Mouse (Mus musculus) embryonic facial prominence, embryonic 15.5 days (tissue): ENCODE results near the gene Gm1113. TPM values are rescaled to one million over a fixed set of nuclear protein-coding genes. Genes with fewer than 3 reads are reported as not detected.
A peak's percentile ranks its signal among the peaks of the same experiment; 100 is the strongest.

Experiments
- ATAC-seq: fragments of 200-750 bp; cut with Nextera tagmentation; 2 replicates; pipeline ENCODE4 v1.8.0; 2017; ENCODE audit warnings: low read depth, moderate TSS enrichment; ENCODE audit not compliant: insufficient number of reproducible peaks, low FRiP score, low TSS enrichment
- H3K27ac ChIP-seq: fragments of 300-500 bp; sonication (generic); replicated peaks from 2 replicates; pipeline ENCODE4 v1.5.1; 2015; ENCODE audit warnings: mild to moderate bottlenecking, inconsistent platforms
- H3K27me3 ChIP-seq: fragments of 300-500 bp; sonication (generic); 2 replicates; pipeline ENCODE4 v1.6.1; 2015; ENCODE audit warnings: inconsistent platforms
- H3K36me3 ChIP-seq: fragments of 300-500 bp; sonication (generic); 2 replicates; pipeline ENCODE4 v1.6.1; 2015; ENCODE audit warnings: mild to moderate bottlenecking, inconsistent platforms
- H3K4me1 ChIP-seq: fragments of 300-500 bp; sonication (generic); 2 replicates; pipeline ENCODE4 v1.6.1; 2015; ENCODE audit warnings: inconsistent platforms
- H3K4me2 ChIP-seq: fragments of 300-500 bp; sonication (generic); replicated peaks from 2 replicates; pipeline ENCODE4 v1.6.1; 2015; ENCODE audit warnings: mild to moderate bottlenecking, inconsistent platforms
- H3K4me3 ChIP-seq: fragments of 300-500 bp; sonication (generic); replicated peaks from 2 replicates; pipeline ENCODE4 v1.5.1; 2015; ENCODE audit warnings: mild to moderate bottlenecking, inconsistent platforms
- H3K9ac ChIP-seq: fragments of 300-500 bp; sonication (generic); 2 replicates; pipeline ENCODE4 v1.6.1; 2015; ENCODE audit warnings: inconsistent platforms
- H3K9me3 ChIP-seq: fragments of 300-500 bp; sonication (generic); replicated peaks from 2 replicates; pipeline ENCODE4 v1.6.1; 2016; ENCODE audit warnings: inconsistent platforms
- WGBS: fragments of 180-500 bp; shearing (Covaris S2); methylation state at CpG from one replicate; pipeline ENCODE4 v1.1.7; 2015; 5-methylcytosine and 5-hydroxymethylcytosine counted together
- polyA plus RNA-seq: library from polyadenylated mRNA; unstranded; fragments of >200 nt; fragmentation: Nextera tagmentation; extraction: Ambion mirVana; gene quantifications from 2 replicates; pipeline ENCODE4 v1.2.1, GENCODE M21; 2015

Gene Gm1113
- polyA plus RNA-seq, 1 experiment from 2014 or later: not detected

DNA sequence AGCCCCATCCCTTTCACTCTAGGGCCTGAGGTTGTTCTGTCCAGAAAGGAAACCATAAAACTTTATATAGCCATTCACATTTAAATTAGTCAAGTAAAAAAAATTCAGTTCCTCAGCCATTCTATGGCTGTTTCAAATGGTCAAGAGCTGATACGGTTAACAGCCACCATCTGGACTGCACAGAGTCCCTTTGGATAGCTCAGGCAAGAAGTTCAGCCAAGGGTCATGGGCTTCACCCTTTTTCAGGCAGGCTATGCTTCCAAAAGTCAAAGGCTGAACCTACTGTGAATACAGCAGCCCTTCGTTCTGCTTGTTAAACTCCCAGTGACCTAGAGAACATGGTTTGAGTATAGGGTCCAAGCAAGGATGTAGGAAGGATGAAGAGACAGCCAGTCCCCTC, 26.6 kb upstream of the Gm1113 start:
- Histone ChIP-seq H3K9ac (no peak overlapping the region), H3K9me3 (no peaks in the 10 kb centered on the region), H3K27me3 (no peaks in the 10 kb centered on the region), H3K27ac (no peak overlapping the region), H3K4me1 (no peaks in the 10 kb centered on the region), H3K36me3 (no peaks in the 10 kb centered on the region), H3K4me3 (no peak overlapping the region), H3K4me2 (no peak overlapping the region)
- no peak for ATAC-seq
- WGBS: 56% methylated on average over 2 of the region's 2 CpGs

DNA sequence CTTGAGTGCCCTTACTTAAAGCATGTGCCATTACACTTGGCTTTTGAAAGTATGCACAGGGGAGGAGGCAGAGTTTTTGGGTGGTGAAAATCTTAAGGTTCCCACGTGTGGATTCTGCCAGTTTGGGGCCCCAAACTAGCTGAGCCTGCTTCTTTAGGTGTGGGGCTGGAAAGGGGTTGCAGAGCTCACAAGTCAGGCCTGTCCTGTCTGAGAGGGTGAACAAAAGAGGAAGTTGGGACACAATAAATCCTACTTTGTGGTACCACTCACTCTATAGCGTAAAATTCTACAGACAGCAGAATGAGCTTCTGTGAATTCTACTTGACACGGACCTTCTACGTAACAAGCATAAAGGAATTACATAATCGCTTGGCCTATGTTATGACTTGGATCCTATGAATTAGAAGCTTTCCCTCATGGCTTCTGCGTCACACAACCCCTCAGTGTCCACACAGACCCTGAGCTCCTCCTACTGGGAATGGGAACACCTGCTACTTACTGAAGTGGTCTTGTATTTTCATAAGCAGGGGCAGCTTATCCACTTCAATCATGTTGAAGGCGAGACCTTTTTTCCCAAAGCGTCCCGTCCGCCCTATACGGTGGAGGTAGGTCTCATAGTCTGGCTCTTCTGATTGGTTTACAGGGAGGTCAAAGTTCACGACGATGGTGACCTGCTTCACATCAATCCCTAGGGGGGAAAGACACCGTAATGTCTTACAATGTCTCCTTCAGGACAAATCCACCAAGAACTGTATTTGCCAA, 25.2 kb upstream of the Gm1113 start:
- Histone ChIP-seq H3K4me2 (no peak overlapping the region), H3K36me3 (no peaks in the 10 kb centered on the region), H3K4me1 (no peaks in the 10 kb centered on the region), H3K27me3 (no peaks in the 10 kb centered on the region), H3K4me3 (no peak overlapping the region), H3K9ac (no peak overlapping the region), H3K9me3 (no peaks in the 10 kb centered on the region), H3K27ac (no peak overlapping the region)
- no peak for ATAC-seq
- WGBS: 74% methylated on average over 14 of the region's 14 CpGs

DNA sequence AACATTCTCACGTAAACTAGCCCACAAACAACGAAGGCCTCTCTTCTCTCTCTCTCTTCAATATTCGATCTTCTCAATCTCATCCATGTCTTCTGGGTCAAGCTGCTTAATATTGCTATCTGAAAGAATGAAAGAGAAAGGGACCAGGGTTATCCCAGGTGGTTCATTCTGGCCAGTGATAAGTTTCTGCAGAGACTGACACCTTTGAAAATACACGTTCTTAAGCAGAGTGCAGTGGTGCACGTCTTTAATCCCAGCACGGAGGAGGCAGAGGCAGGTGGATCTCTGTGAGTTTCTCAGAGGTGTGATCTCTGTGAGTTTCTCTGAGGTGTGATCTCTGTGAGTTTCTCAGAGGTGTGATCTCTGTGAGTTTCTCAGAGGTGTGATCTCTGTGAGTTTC, 23.9 kb upstream of the Gm1113 start:
- no peaks in the 10 kb centered on the region for H3K9me3 ChIP-seq
- H3K4me3 ChIP-seq: no peak overlapping the region
- H3K36me3 ChIP-seq: no peaks in the 10 kb centered on the region
- no peak overlapping the region for H3K9ac ChIP-seq
- H3K27me3 ChIP-seq: no peaks in the 10 kb centered on the region
- WGBS: 67% methylated on average over 6 of the region's 6 CpGs
- no peak overlapping the region for H3K4me2 ChIP-seq
- H3K27ac ChIP-seq: no peak overlapping the region
- no peaks in the 10 kb centered on the region for H3K4me1 ChIP-seq
- no peak for ATAC-seq

DNA sequence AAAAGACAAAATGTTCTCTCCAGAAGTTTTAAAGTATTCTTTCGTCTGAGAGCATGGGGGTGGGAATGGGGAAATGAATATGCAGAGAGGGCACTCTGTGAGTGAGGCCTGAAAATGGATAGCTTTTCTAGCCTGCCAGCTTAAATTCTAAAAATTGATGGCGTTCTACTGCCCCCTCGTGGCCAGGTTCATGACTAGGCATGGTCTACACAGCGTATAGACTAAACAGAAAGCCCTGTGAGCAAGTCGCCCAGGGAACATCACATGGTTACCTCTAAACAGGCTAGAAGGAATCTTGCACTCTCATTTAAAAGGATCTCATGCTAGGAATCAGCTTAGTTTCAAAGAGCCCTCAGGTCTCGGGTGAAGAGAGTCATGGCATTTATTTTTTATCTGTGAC, 23.4 kb upstream of the Gm1113 start:
- Histone ChIP-seq H3K27ac (no peak overlapping the region), H3K4me1 (no peaks in the 10 kb centered on the region), H3K9ac (no peak overlapping the region), H3K4me2 (no peak overlapping the region), H3K9me3 (no peaks in the 10 kb centered on the region), H3K27me3 (no peaks in the 10 kb centered on the region), H3K4me3 (no peak overlapping the region), H3K36me3 (no peaks in the 10 kb centered on the region)
- WGBS: 4% methylated on average over 6 of the region's 6 CpGs
- ATAC-seq: peak; percentile 76; the same call in 1 of the 2 replicates

DNA sequence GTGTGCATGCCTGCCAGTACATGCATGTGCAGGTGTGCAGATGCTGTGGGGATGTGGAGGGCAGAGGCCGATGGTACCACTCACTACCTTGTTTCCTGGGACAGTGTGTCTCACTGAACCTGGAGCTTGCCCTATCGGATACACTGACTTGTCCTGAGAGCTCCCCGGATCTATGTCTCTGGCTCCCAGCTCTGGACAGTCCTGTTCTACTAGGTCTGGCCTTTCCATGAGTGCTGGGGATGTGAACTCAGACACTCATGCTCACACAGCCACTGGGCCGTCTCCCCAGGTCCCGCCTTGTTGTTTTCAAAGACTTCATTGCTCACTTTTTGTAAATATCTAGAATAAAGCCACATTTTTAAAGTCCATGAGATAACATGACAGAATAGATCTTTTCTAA, 23.0 kb upstream of the Gm1113 start:
- 72% methylated on average over 5 of the region's 5 CpGs for WGBS
- no peak for ATAC-seq
- no peak overlapping the region for H3K4me3 ChIP-seq
- H3K9me3 ChIP-seq: no peaks in the 10 kb centered on the region
- H3K36me3 ChIP-seq: no peaks in the 10 kb centered on the region
- no peak overlapping the region for H3K4me2 ChIP-seq
- no peak overlapping the region for H3K9ac ChIP-seq
- H3K4me1 ChIP-seq: no peaks in the 10 kb centered on the region
- no peaks in the 10 kb centered on the region for H3K27me3 ChIP-seq
- H3K27ac ChIP-seq: no peak overlapping the region

DNA sequence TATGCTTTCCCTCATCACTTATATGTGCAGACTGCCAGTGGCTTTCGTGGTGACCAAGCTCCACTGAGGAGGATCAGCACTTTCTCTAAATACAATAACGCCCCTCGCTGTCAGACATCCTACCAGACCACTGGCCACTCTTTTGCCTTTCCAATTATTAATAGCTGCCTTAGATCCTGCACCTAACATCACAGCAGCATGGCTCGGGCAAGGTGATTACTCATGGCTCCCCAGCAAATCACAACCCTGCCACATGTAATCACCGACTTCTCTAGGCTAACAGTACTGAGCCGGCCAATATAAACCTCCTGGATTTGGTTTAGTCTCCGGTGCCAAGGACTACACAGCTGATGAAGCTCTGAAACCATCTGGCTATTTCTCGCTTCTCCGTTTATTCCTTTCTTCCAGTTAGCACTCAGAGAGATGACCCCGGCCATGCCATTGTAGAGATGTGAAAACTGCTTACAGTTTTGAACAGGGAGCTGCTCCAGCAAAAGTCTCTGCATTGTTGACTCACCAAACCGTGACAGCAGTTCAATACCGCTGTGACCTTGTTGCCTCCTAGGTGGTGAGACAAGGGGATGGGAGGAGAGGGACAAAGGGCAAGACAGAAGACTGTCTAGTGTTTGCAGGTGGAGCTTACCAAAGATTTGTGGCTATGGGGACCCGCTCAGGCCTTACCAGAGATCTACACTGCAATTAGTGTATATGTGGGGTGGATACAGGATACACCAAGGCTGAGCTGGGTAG, 21.1 kb upstream of the Gm1113 start:
- Histone ChIP-seq H3K36me3 (no peaks in the 10 kb centered on the region), H3K27me3 (no peaks in the 10 kb centered on the region), H3K27ac (no peak overlapping the region), H3K9ac (no peak overlapping the region), H3K9me3 (no peaks in the 10 kb centered on the region), H3K4me3 (no peak overlapping the region), H3K4me2 (no peak overlapping the region), H3K4me1 (no peaks in the 10 kb centered on the region; the same call in 1 of the 2 replicates)
- ATAC-seq: no peak
- WGBS: 76% methylated on average over 13 of the region's 13 CpGs

DNA sequence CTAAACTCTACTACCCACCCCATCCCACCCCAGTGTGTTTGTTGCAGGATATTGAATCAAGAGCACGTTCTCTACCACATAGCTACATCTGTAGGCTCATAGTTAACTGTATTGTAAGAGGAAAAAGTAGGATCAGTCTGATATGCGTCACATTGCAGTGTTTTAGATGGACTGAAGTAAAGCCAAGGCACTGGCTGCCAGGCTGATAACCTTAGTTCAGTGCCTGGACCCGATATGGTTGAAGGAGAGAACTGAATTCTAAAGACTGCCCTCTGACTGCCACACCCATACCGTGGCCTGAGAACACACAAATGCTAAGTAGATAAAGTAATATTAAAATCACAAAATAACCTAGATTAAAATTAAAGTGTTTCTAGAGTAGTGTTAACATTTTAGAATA, 17.8 kb upstream of the Gm1113 start:
- no peak for ATAC-seq
- H3K4me3 ChIP-seq: no peak overlapping the region
- peaks cover 4% of the 10 kb centered on the region; the same call in 1 of the 2 replicates for H3K4me1 ChIP-seq
- no peak overlapping the region for H3K27ac ChIP-seq
- no peaks in the 10 kb centered on the region for H3K27me3 ChIP-seq
- H3K9me3 ChIP-seq: no peaks in the 10 kb centered on the region
- H3K9ac ChIP-seq: no peak overlapping the region
- 70% methylated on average over 4 of the region's 4 CpGs for WGBS
- H3K4me2 ChIP-seq: no peak overlapping the region
- no peaks in the 10 kb centered on the region for H3K36me3 ChIP-seq

DNA sequence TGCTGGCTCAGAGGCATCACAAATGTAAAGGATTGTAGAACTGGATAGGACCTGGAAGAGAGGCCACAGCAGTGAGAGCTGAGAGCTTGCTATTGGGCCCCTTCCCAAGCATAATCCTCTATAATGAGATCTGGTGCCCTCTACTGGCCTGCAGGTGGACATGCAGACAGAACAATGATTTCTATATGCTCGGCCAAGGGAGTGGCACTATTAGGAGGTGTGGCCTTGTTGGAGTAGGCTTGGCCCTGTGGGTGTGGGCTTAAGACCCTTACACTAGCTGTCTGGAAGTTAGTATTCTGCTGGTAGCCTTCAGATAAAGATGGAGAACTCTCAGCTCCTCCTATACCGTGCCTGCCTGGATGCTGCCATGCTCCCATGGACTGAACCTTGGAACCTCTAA, 17.0 kb upstream of the Gm1113 start:
- Histone ChIP-seq H3K36me3 (no peaks in the 10 kb centered on the region), H3K4me1 (peaks cover 9% of the 10 kb centered on the region), H3K4me3 (no peak overlapping the region), H3K27ac (no peak overlapping the region), H3K9me3 (no peaks in the 10 kb centered on the region), H3K4me2 (no peak overlapping the region), H3K27me3 (no peaks in the 10 kb centered on the region), H3K9ac (no peak overlapping the region)
- peak; percentile 75; the same call in 1 of the 2 replicates for ATAC-seq
- 10% methylated on average over 2 of the region's 2 CpGs for WGBS

DNA sequence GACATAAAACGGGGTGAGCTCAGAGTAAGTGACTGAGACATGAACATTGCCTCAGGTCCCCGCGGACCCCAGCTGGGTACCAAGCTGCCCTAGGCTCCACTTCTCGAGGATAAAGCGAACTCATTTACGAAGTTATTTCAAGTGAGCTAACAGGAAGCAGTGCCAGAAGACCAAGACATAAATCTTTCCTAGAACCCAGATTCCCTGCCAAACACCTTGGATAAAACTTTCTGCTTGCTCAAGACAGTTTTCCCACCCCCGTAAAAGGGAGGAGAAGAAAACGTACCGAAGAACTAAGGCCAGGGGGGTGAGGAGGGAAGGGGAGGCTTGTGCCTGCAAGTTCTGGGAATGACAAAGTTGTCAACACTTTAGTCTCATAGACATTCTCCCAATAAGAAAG, 15.2 kb upstream of the Gm1113 start:
- 52% methylated on average over 9 of the region's 9 CpGs for WGBS
- H3K36me3 ChIP-seq: no peaks in the 10 kb centered on the region
- no peak for ATAC-seq
- no peak overlapping the region for H3K4me2 ChIP-seq
- no peak overlapping the region for H3K4me3 ChIP-seq
- H3K27me3 ChIP-seq: no peaks in the 10 kb centered on the region
- no peak overlapping the region for H3K9ac ChIP-seq
- peaks cover 16% of the 10 kb centered on the region for H3K4me1 ChIP-seq
- no peak overlapping the region for H3K27ac ChIP-seq
- H3K9me3 ChIP-seq: no peaks in the 10 kb centered on the region

DNA sequence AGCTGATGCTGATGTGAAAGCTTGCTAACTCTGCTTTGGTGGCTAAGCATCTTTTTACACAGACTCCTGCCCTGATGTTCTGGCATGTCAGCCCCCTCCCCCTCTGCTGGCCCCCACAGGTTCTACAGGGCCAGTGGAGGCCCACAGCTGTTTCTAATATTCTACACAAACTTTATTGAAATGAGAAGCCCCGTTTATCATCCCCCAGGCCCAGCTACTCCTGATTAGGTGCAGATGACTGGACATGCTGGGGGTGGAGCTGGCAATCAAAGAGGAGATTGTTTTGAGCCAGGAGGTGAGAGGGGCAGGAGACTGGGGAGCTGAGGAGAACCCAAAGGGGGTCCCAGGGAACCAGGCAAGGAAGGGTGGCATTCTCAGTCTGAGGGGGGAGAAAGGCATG, 11.7 kb upstream of the Gm1113 start:
- Histone ChIP-seq H3K9me3 (no peaks in the 10 kb centered on the region), H3K4me2 (no peak overlapping the region), H3K4me1 (peaks cover 16% of the 10 kb centered on the region), H3K4me3 (no peak overlapping the region), H3K27ac (peak overlapping the region; percentile 29), H3K27me3 (no peaks in the 10 kb centered on the region), H3K36me3 (no peaks in the 10 kb centered on the region), H3K9ac (no peak overlapping the region)
- WGBS: 4% methylated on average over 1 of the region's 1 CpGs
- ATAC-seq: no peak

DNA sequence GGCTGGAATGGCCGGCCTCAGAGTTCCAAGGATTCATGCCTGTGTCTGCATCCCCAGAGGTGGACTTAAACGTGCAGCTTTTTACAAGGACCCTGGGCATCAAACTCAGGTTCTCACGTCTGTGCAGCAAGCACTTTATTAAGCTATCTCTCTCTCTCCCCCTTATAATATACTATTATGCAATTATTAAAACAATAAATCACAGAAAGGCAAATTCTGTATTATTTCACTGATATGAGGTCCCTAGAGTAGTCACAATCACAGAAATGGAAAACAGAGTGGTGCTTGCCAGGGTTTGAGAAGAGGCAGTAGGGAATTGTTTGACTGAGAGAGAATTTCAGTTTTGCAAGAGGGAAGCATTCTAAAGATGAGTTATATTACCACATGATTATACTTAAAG, 11.1 kb upstream of the Gm1113 start:
- Histone ChIP-seq H3K9me3 (no peaks in the 10 kb centered on the region), H3K27ac (peak overlapping the region; percentile 58; the same call in 1 of the 2 replicates), H3K9ac (no peak overlapping the region), H3K4me1 (peaks cover 22% of the 10 kb centered on the region), H3K4me3 (no peak overlapping the region), H3K4me2 (no peak overlapping the region), H3K27me3 (no peaks in the 10 kb centered on the region), H3K36me3 (no peaks in the 10 kb centered on the region)
- ATAC-seq: no peak
- 45% methylated on average over 3 of the region's 3 CpGs for WGBS
